Mouse (Mus musculus) embryonic facial prominence, embryonic 11.5 days (tissue): ENCODE results near the gene Abcc1. TPM values are rescaled to one million over a fixed set of nuclear protein-coding genes. Genes with fewer than 3 reads are reported as not detected.

Experiments used
- ATAC-seq: fragments of 200-750 bp; cut with Nextera tagmentation; replicated peaks from 2 replicates; pipeline ENCODE4 v1.8.0; 2017; ENCODE audit warnings: low read depth; ENCODE audit not compliant: insufficient number of reproducible peaks, low FRiP score, low TSS enrichment
- DNase-seq: peaks from one replicate; pipeline ENCODE4 v3.0.0-alpha.2; 2015; ENCODE audit warnings: low spot score
- H3K27ac ChIP-seq: fragments of 300-500 bp; sonication (generic); replicated peaks from 2 replicates; pipeline ENCODE4 v1.5.1; 2014; ENCODE audit warnings: mild to moderate bottlenecking, low read depth, low read length, control low read depth
- H3K27me3 ChIP-seq: fragments of 300-500 bp; sonication (generic); 2 replicates; pipeline ENCODE4 v1.6.1; 2014; ENCODE audit warnings: mild to moderate bottlenecking, low read length, moderate library complexity, mixed read lengths; ENCODE audit not compliant: control insufficient read depth, insufficient read depth
- H3K36me3 ChIP-seq: fragments of 300-500 bp; sonication (generic); replicated peaks from 2 replicates; pipeline ENCODE4 v1.6.1; 2014; ENCODE audit warnings: low read depth, mild to moderate bottlenecking, low read length, moderate library complexity, mixed read lengths; ENCODE audit not compliant: control insufficient read depth, insufficient read depth
- H3K4me1 ChIP-seq: fragments of 300-500 bp; sonication (generic); 2 replicates; pipeline ENCODE4 v1.6.1; 2014; ENCODE audit warnings: low read length, mixed read lengths; ENCODE audit not compliant: control insufficient read depth, insufficient read depth
- H3K4me2 ChIP-seq: fragments of 300-500 bp; sonication (generic); 2 replicates; pipeline ENCODE4 v1.6.1; 2014; ENCODE audit warnings: low read depth, mild to moderate bottlenecking, control low read depth, low read length, moderate library complexity
- H3K4me3 ChIP-seq: fragments of 300-500 bp; sonication (generic); 2 replicates; pipeline ENCODE4 v1.5.1; 2014; ENCODE audit warnings: low read depth, low read length, control low read depth
- H3K9ac ChIP-seq: fragments of 300-500 bp; sonication (generic); replicated peaks from 2 replicates; pipeline ENCODE4 v1.6.1; 2014; ENCODE audit warnings: mild to moderate bottlenecking, control low read depth, low read length
- H3K9me3 ChIP-seq: fragments of 300-500 bp; sonication (generic); replicated peaks from 2 replicates; pipeline ENCODE4 v1.6.1; 2016; ENCODE audit warnings: mild to moderate bottlenecking, low read length, inconsistent platforms, mixed read lengths; ENCODE audit not compliant: control insufficient read depth
- WGBS: fragments of 180-500 bp; shearing (Covaris S2); extraction: QIAGEN DNeasy Blood & Tissue Kit; methylation state at CpG from one replicate; pipeline ENCODE4 v1.1.7; 2014; 5-methylcytosine and 5-hydroxymethylcytosine counted together
- polyA plus RNA-seq: library from polyadenylated mRNA; unstranded; fragments of >200 nt; fragmentation: Nextera tagmentation; extraction: Ambion mirVana; gene quantifications from 2 replicates; pipeline ENCODE4 v1.2.1, GENCODE M21; 2014

The Abcc1 gene
- polyA plus RNA-seq, 1 experiment from 2014 or later = 5.5 TPM

GRCm38 (mm10) chr16:14445197-14445596 is 83.8 kb downstream of the Abcc1 start:
- 88% methylated on average over 6 of the region's 6 CpGs for WGBS
- Histone ChIP-seq H3K4me3 (no peak overlapping the region), H3K4me1 (no peaks in the 10 kb centered on the region), H3K36me3 (no peaks in the 10 kb centered on the region), H3K27ac (no peak overlapping the region), H3K9ac (no peak overlapping the region), H3K4me2 (no peak overlapping the region), H3K27me3 (no peaks in the 10 kb centered on the region), H3K9me3 (no peaks in the 10 kb centered on the region)
- peak; percentile 10 for DNase-seq
- ATAC-seq = no peak

DNA sequence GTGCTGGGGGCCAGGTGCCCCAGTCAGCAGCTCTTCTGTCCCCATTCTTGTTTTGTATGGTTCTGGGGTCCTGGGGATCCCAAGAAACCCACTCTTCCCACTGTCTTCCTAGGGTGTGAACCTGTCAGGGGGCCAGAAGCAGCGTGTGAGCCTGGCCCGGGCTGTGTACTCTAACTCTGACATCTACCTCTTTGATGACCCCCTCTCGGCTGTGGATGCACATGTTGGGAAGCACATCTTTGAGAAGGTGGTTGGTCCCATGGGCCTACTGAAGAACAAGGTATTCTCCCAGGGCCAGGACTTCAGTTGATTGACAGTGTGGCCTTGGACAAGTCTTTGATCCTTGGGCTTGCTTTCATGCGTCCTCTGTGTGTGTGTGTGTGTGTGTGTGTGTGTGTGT is 86.0 kb downstream of the Abcc1 start:
- DNase-seq (no peak), ATAC-seq (no peak)
- Histone ChIP-seq H3K4me2 (no peak overlapping the region), H3K4me3 (no peak overlapping the region), H3K9me3 (no peaks in the 10 kb centered on the region), H3K27me3 (no peaks in the 10 kb centered on the region), H3K27ac (no peak overlapping the region), H3K36me3 (no peaks in the 10 kb centered on the region), H3K9ac (no peak overlapping the region), H3K4me1 (no peaks in the 10 kb centered on the region)
- WGBS = 85% methylated on average over 4 of the region's 4 CpGs

- Histone ChIP-seq H3K9me3 (no peaks in the 10 kb centered on the region), H3K4me3 (no peak overlapping the region), H3K4me2 (no peak overlapping the region), H3K9ac (no peak overlapping the region), H3K27me3 (no peaks in the 10 kb centered on the region), H3K36me3 (no peaks in the 10 kb centered on the region), H3K4me1 (no peaks in the 10 kb centered on the region), H3K27ac (no peak overlapping the region)
- DNase-seq (no peak), ATAC-seq (no peak)
- WGBS = 95% methylated on average over 8 of the region's 8 CpGs
These were observed 86.9 kb downstream of the Abcc1 start for GRCm38 (mm10) chr16:14448307-14448706.

DNA sequence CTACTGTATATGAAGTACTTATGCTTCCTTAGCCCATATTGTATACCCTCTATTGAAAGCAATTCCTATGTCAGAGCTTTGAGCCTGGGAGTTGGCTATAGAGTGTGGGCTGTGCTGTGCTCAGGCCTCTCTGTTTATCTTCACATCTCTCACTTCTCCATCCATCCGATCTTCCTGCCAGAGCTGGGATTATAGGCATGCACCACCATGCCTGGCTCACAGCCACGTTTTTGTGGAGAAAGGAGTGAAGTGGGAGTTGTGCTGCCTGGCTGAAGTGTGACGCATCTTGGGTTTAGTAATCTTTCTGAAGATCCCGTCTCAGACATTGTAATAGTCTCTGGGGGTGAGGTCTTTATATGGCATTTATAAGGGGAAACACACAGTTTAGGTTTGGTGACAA is 88.5 kb downstream of the Abcc1 start:
- Histone ChIP-seq H3K4me1 (no peaks in the 10 kb centered on the region), H3K27ac (no peak overlapping the region), H3K9me3 (no peaks in the 10 kb centered on the region), H3K4me3 (no peak overlapping the region), H3K27me3 (no peaks in the 10 kb centered on the region), H3K4me2 (no peak overlapping the region), H3K36me3 (no peaks in the 10 kb centered on the region; the same call in 1 of the 2 replicates), H3K9ac (no peak overlapping the region)
- WGBS = 90% methylated on average over 4 of the region's 4 CpGs
- ATAC-seq (no peak), DNase-seq (no peak)

DNA sequence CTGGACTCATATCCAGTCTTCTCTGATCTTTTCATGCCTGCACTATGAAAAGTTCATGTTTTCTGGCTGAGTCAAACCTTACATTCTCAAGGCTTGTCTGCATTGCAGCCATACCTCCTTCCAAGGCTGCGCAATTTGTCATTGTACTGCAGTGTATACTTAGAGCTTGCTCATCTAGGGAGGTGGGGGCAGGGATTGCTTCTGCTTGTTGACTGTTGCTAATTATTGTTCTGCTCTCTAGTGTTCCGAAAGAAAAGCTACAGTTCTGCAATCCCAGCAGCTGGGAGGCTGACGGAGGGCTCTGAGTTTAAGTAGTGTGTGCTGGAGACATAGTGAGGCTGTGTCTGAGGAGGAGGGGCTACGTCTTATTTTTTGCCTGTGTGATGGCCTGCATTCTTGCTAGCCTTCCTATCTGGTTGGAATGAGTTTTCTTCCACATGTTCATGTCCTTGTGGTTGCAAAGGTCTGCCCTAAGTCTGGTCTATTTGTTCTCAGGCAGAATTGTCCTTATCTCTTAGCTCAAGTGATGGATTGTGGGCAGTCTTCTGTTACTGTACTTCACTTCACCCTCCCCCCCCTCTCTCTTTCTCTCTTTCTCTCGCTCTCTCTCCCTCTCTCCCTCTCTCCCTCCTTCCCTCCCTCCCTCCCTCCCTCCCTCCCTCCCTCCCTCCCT is 90.2 kb downstream of the Abcc1 start:
- Histone ChIP-seq H3K36me3 (no peaks in the 10 kb centered on the region; the same call in 1 of the 2 replicates), H3K4me1 (no peaks in the 10 kb centered on the region), H3K27me3 (no peaks in the 10 kb centered on the region), H3K27ac (no peak overlapping the region), H3K4me3 (no peak overlapping the region), H3K4me2 (no peak overlapping the region), H3K9me3 (no peaks in the 10 kb centered on the region), H3K9ac (no peak overlapping the region)
- DNase-seq (no peak), ATAC-seq (no peak)
- 78% methylated on average over 5 of the region's 5 CpGs for WGBS

GRCm38 (mm10) chr16:14462535-14462934 is 101.2 kb downstream of the Abcc1 start:
- Histone ChIP-seq H3K36me3 (no peaks in the 10 kb centered on the region; the same call in none of the 2 replicates), H3K27ac (no peak overlapping the region), H3K4me2 (no peak overlapping the region), H3K4me3 (no peak overlapping the region), H3K9ac (no peak overlapping the region), H3K4me1 (no peaks in the 10 kb centered on the region), H3K27me3 (no peaks in the 10 kb centered on the region), H3K9me3 (no peaks in the 10 kb centered on the region)
- no peak for DNase-seq
- WGBS = 84% methylated on average over 2 of the region's 2 CpGs
- no peak for ATAC-seq

- no peak overlapping the region for H3K9ac ChIP-seq
- ATAC-seq = no peak
- H3K36me3 ChIP-seq = no peaks in the 10 kb centered on the region; the same call in none of the 2 replicates
- H3K4me3 ChIP-seq = no peak overlapping the region
- H3K27ac ChIP-seq = no peak overlapping the region
- no peak overlapping the region for H3K4me2 ChIP-seq
- WGBS = 87% methylated on average over 6 of the region's 6 CpGs
- H3K4me1 ChIP-seq = no peaks in the 10 kb centered on the region
- no peak for DNase-seq
- H3K9me3 ChIP-seq = no peaks in the 10 kb centered on the region
- no peaks in the 10 kb centered on the region for H3K27me3 ChIP-seq
These were observed 103.7 kb downstream of the Abcc1 start for GRCm38 (mm10) chr16:14465016-14465415.

- DNase-seq (no peak), ATAC-seq (no peak)
- H3K4me2 ChIP-seq = no peak overlapping the region
- no peak overlapping the region for H3K27ac ChIP-seq
- WGBS = 75% methylated on average over 2 of the region's 2 CpGs
- no peaks in the 10 kb centered on the region for H3K4me1 ChIP-seq
- H3K36me3 ChIP-seq = no peaks in the 10 kb centered on the region; the same call in 1 of the 2 replicates
- no peak overlapping the region for H3K9ac ChIP-seq
- no peaks in the 10 kb centered on the region for H3K9me3 ChIP-seq
- H3K4me3 ChIP-seq = no peak overlapping the region
- no peaks in the 10 kb centered on the region for H3K27me3 ChIP-seq
These were observed 107.0 kb downstream of the Abcc1 start for GRCm38 (mm10) chr16:14468351-14468750.
